Mouse (Mus musculus) testis, adult 2 months (tissue): ENCODE data around the gene Taf3.

Experiments used
- CTCF ChIP-seq: fragments of 200-500 bp; IDR thresholded peaks from 2 replicates; pipeline ENCODE4 v1.5.1; 2012; ENCODE audit warnings: low read depth, mild to moderate bottlenecking, inconsistent platforms, low read length, moderate library complexity; ENCODE audit not compliant: control insufficient read depth, insufficient read depth, insufficient replicate concordance
- POLR2A ChIP-seq: fragments of 200-500 bp; IDR thresholded peaks from 2 replicates; pipeline ENCODE4 v1.6.1; 2012; ENCODE audit warnings: low read depth, mild to moderate bottlenecking, inconsistent platforms, low read length, moderate library complexity; ENCODE audit not compliant: control insufficient read depth

DNA sequence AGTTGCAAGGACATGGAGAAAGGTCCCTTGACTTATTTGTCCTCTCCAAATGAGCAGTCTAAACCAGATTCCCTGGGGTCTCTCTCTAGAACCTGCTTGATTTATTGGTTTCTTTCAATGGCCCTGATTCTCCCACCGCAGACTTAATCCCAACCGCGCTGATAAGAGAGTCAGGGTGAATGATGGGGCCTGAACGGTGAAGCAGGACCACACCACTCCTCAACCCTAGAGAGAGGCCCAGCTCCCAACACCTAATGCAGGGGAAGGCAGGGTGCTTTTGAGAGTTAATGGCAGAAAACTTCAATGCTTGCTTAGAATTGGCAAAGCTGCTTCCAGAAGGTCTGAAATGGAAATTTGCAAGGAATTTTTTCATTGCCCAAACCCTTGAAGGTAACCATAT, 173.2 kb downstream of the Taf3 start:
- TF ChIP-seq CTCF (no peak), POLR2A (no peak)
